Mouse (Mus musculus) heart, postnatal 0 days (tissue): ENCODE results near the gene Car1. TPM values are rescaled to one million over a fixed set of nuclear protein-coding genes. Genes with fewer than 3 reads are reported as not detected.
"Not testable (repeated sequence)": the region's sequence is repeated elsewhere in the genome, so short reads cannot be mapped to it uniquely, and the experiment has no call there.

Source experiments
- ATAC-seq: fragments of 200-750 bp; cut with Nextera tagmentation; 2 replicates; pipeline ENCODE4 v1.8.0; 2017; ENCODE audit warnings: low read depth, moderate number of reproducible peaks, moderate library complexity; ENCODE audit not compliant: insufficient read depth
- DNase-seq: peaks from one replicate; pipeline ENCODE4 v3.0.0-alpha.2; 2016; ENCODE audit warnings: low spot score
- H3K27ac ChIP-seq: fragments of 300-500 bp; sonication (generic); 2 replicates; pipeline ENCODE4 v1.5.1; 2014; ENCODE audit warnings: low read depth, mild to moderate bottlenecking
- H3K27me3 ChIP-seq: fragments of 300-500 bp; sonication (generic); 2 replicates; pipeline ENCODE4 v1.6.1; 2014; ENCODE audit warnings: low read length, mixed read lengths; ENCODE audit not compliant: control insufficient read depth, insufficient read depth
- H3K36me3 ChIP-seq: fragments of 300-500 bp; sonication (generic); replicated peaks from 2 replicates; pipeline ENCODE4 v1.6.1; 2014; ENCODE audit warnings: low read length, mixed read lengths; ENCODE audit not compliant: control insufficient read depth, insufficient read depth
- H3K4me1 ChIP-seq: fragments of 300-500 bp; sonication (generic); 2 replicates; pipeline ENCODE4 v1.6.1; 2014; ENCODE audit warnings: antibody characterized with exemption; ENCODE audit not compliant: control insufficient read depth, insufficient read depth
- H3K4me2 ChIP-seq: fragments of 300-500 bp; sonication (generic); 2 replicates; pipeline ENCODE4 v1.6.1; 2014; ENCODE audit warnings: low read depth, mild to moderate bottlenecking, low read length, moderate library complexity
- H3K4me3 ChIP-seq: fragments of 300-500 bp; sonication (generic); 2 replicates; pipeline ENCODE4 v1.5.1; 2014; ENCODE audit warnings: low read depth, low read length
- H3K9ac ChIP-seq: fragments of 300-500 bp; sonication (generic); replicated peaks from 2 replicates; pipeline ENCODE4 v1.6.1; 2014; ENCODE audit warnings: low read depth, low read length, mixed read lengths
- H3K9me3 ChIP-seq: fragments of 300-500 bp; sonication (generic); replicated peaks from 2 replicates; pipeline ENCODE4 v1.6.1; 2016; ENCODE audit warnings: low read length; ENCODE audit not compliant: control insufficient read depth
- CTCF ChIP-seq: IDR thresholded peaks from 2 replicates; pipeline ENCODE4 v1.5.1; 2016; ENCODE audit warnings: antibody characterized with exemption, control low read depth, low read depth
- EP300 ChIP-seq: IDR thresholded peaks from 2 replicates; pipeline ENCODE4 v1.6.1; 2016; ENCODE audit warnings: antibody characterized with exemption, low read depth
- WGBS: fragments of 180-500 bp; shearing (Covaris S2); extraction: QIAGEN DNeasy Blood & Tissue Kit; methylation state at CpG from one replicate; pipeline ENCODE4 v1.1.7; 2014; 5-methylcytosine and 5-hydroxymethylcytosine counted together
- polyA plus RNA-seq: library from polyadenylated mRNA; unstranded; fragments of >200 nt; fragmentation: Nextera tagmentation; extraction: Ambion mirVana; gene quantifications from 2 replicates; pipeline ENCODE4 v1.2.1, GENCODE M21; 2015
- total RNA-seq: library from RNA; depleted of rRNA; stranded (reverse); fragments of >200 nt; gene quantifications from 2 replicates; pipeline ENCODE4 v1.2.3, GENCODE M21; 2014; ENCODE audit warnings: low replicate concordance

Car1 gene
- total and polyA plus RNA-seq, 2 experiments from 2014 or later = 0.38 TPM; not detected in 1

DNA sequence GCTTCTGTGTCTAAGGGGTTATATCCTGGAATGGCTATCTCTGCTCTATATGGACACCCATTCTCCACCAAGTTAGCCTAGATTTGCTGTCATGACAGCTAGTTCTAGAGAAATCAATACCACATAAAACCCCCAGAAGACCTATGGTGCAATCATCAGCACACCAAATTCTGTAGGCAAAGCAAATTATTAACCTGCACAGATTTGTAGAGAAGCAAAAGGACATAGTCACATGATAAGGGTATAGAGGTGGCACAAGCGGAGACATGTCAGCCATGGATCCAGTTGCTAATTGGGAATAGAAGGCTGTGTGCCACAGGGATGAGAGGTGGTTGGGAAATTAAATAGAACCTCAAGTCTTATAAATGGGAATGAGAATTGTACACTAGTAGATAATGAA, 30.8 kb upstream of the Car1 start:
- ATAC-seq (no peak), DNase-seq (no peak)
- H3K36me3 ChIP-seq = no peaks in the 10 kb centered on the region
- no peaks in the 10 kb centered on the region for H3K4me1 ChIP-seq
- TF ChIP-seq EP300 (no peak), CTCF (no peak)
- WGBS = 87% methylated on average over 1 of the region's 1 CpGs
- no peaks in the 10 kb centered on the region for H3K27me3 ChIP-seq
- no peak overlapping the region for H3K4me2 ChIP-seq
- H3K9me3 ChIP-seq = no peaks in the 10 kb centered on the region
- H3K4me3 ChIP-seq = no peak overlapping the region
- no peak overlapping the region for H3K27ac ChIP-seq
- no peak overlapping the region for H3K9ac ChIP-seq

GRCm38 (mm10) chr3:14832766-14833165, 24.6 kb upstream of the Car1 start:
- Histone ChIP-seq H3K36me3 (no peaks in the 10 kb centered on the region), H3K4me1 (no peaks in the 10 kb centered on the region), H3K27me3 (no peaks in the 10 kb centered on the region), H3K4me2 (no peak overlapping the region), H3K27ac (no peak overlapping the region), H3K4me3 (no peak overlapping the region), H3K9ac (no peak overlapping the region), H3K9me3 (no peaks in the 10 kb centered on the region)
- DNase-seq (no peak), ATAC-seq (no peak)
- TF ChIP-seq EP300 (no peak), CTCF (no peak)

GRCm38 (mm10) chr3:14831219-14831835, 23.2 kb upstream of the Car1 start:
- WGBS = 63% methylated on average over 5 of the region's 5 CpGs
- no peak overlapping the region for H3K4me3 ChIP-seq
- ATAC-seq = no peak
- H3K36me3 ChIP-seq = no peaks in the 10 kb centered on the region
- no peak for DNase-seq
- H3K4me2 ChIP-seq = no peak overlapping the region
- no peaks in the 10 kb centered on the region for H3K9me3 ChIP-seq
- no peak overlapping the region for H3K27ac ChIP-seq
- no peak for TF ChIP-seq EP300
- no peak for TF ChIP-seq CTCF
- H3K9ac ChIP-seq = no peak overlapping the region
- H3K27me3 ChIP-seq = no peaks in the 10 kb centered on the region
- no peaks in the 10 kb centered on the region for H3K4me1 ChIP-seq

- ATAC-seq (no peak), DNase-seq (no peak)
- Histone ChIP-seq H3K4me2 (no peak overlapping the region), H3K9me3 (no peaks in the 10 kb centered on the region), H3K9ac (no peak overlapping the region), H3K27me3 (no peaks in the 10 kb centered on the region), H3K4me1 (no peaks in the 10 kb centered on the region), H3K27ac (no peak overlapping the region), H3K4me3 (no peak overlapping the region), H3K36me3 (no peaks in the 10 kb centered on the region)
- no peak for TF ChIP-seq CTCF
- no peak for TF ChIP-seq EP300
These were observed 20.7 kb upstream of the Car1 start for GRCm38 (mm10) chr3:14828896-14829295.

DNA sequence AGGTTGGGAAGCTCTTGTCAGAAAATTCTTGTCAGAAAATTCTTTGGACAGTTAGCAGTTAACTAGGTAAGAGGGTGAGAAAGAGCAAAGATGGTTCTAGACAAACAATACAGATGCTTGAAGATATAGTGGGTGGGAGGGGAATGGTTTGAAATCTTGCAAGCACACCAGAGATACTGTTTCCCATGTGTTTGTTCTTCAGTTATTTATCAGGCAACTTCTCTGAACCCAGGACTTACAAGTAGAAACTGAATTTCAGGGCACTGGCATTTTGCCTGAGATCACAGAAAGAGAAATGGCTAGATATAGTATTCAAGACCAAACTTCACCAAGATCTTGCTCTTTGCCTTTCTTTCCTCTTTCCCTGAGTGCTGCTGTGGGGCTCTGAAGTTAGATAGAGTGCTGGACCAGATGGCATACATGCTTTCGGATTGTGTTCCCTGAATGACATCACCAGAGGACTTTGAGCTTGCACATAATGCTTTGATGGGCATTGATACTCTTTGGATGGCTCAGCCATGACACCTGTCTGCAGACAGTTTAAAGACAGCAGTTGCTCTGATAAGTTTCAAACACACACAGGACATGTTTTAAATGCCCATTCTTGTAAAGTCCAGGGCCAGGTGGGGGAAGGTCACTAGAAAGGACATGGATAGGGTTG, 11.8 kb upstream of the Car1 start:
- WGBS = 75% methylated on average over 1 of the region's 1 CpGs

GRCm38 (mm10) chr3:14815396-14815795, 7.2 kb upstream of the Car1 start:
- not testable (repeated sequence) for H3K9ac ChIP-seq, DNase-seq, H3K27me3 ChIP-seq, H3K36me3 ChIP-seq, H3K4me1 ChIP-seq, H3K4me2 ChIP-seq, ATAC-seq, H3K9me3 ChIP-seq, H3K4me3 ChIP-seq, H3K27ac ChIP-seq
- 18% methylated on average over 1 of the region's 1 CpGs for WGBS

More for the DNA sequence above, 11.8 kb upstream of the Car1 start:
- Histone ChIP-seq H3K4me3 (no peak overlapping the region), H3K27me3 (no peaks in the 10 kb centered on the region), H3K27ac (no peak overlapping the region), H3K9ac (no peak overlapping the region), H3K4me1 (no peaks in the 10 kb centered on the region), H3K36me3 (no peaks in the 10 kb centered on the region), H3K9me3 (no peaks in the 10 kb centered on the region), H3K4me2 (no peak overlapping the region)
- DNase-seq = no peak
- no peak for ATAC-seq
- TF ChIP-seq EP300 (no peak), CTCF (no peak)
